Mouse (Mus musculus) stomach, embryonic 14.5 days (tissue): ENCODE results near the gene Rsg1. TPM values are rescaled to one million over a fixed set of nuclear protein-coding genes. Genes with fewer than 3 reads are reported as not detected.

Experiments
- ATAC-seq: fragments of 200-750 bp; cut with Nextera tagmentation; 2 replicates; pipeline ENCODE4 v1.8.0; 2017; ENCODE audit warnings: low read depth, moderate TSS enrichment; ENCODE audit not compliant: insufficient number of reproducible peaks, insufficient read depth, low FRiP score
- H3K27ac ChIP-seq: fragments of 300-500 bp; sonication (generic); 2 replicates; pipeline ENCODE4 v1.5.1; 2014; ENCODE audit warnings: mild to moderate bottlenecking, low read length, moderate library complexity, mixed read lengths
- H3K27me3 ChIP-seq: fragments of 300-500 bp; sonication (generic); 2 replicates; pipeline ENCODE4 v1.6.1; 2014; ENCODE audit warnings: low read length, control low read depth, mixed read lengths; ENCODE audit not compliant: control insufficient read depth, insufficient read depth
- H3K36me3 ChIP-seq: fragments of 300-500 bp; sonication (generic); 2 replicates; pipeline ENCODE4 v1.6.1; 2014; ENCODE audit warnings: mild to moderate bottlenecking, control low read depth, low read length, moderate library complexity, mixed read lengths; ENCODE audit not compliant: control insufficient read depth, insufficient read depth
- H3K4me1 ChIP-seq: fragments of 300-500 bp; sonication (generic); 2 replicates; pipeline ENCODE4 v1.6.1; 2014; ENCODE audit warnings: low read length, control low read depth, mixed read lengths; ENCODE audit not compliant: control insufficient read depth, insufficient read depth
- H3K4me2 ChIP-seq: fragments of 300-500 bp; sonication (generic); replicated peaks from 2 replicates; pipeline ENCODE4 v1.6.1; 2014; ENCODE audit warnings: low read depth, low read length, control low read depth
- H3K4me3 ChIP-seq: fragments of 300-500 bp; sonication (generic); 2 replicates; pipeline ENCODE4 v1.5.1; 2014; ENCODE audit warnings: low read depth, low read length, control low read depth
- H3K9ac ChIP-seq: fragments of 300-500 bp; sonication (generic); replicated peaks from 2 replicates; pipeline ENCODE4 v1.6.1; 2014; ENCODE audit warnings: low read depth, mild to moderate bottlenecking, control low read depth, low read length, moderate library complexity, mixed read lengths
- H3K9me3 ChIP-seq: fragments of 300-500 bp; sonication (generic); 2 replicates; pipeline ENCODE4 v1.6.1; 2016; ENCODE audit warnings: low read depth, low read length, control low read depth; ENCODE audit not compliant: control insufficient read depth
- WGBS: fragments of 180-500 bp; shearing (Covaris S2); extraction: QIAGEN DNeasy Blood & Tissue Kit; methylation state at CpG from one replicate; pipeline ENCODE4 v1.1.7; 2014; 5-methylcytosine and 5-hydroxymethylcytosine counted together
- polyA plus RNA-seq: library from polyadenylated mRNA; unstranded; fragments of >200 nt; fragmentation: Nextera tagmentation; extraction: Ambion mirVana; gene quantifications from 2 replicates; pipeline ENCODE4 v1.2.1, GENCODE M21; 2014

Gene Rsg1
- polyA plus RNA-seq, 1 experiment from 2014 or later = 6.5 TPM

GRCm38 (mm10) chr4:141214337-141214851 lies 638 bp downstream of the Rsg1 start:
- Histone ChIP-seq H3K9me3 (no peaks in the 10 kb centered on the region), H3K27me3 (no peaks in the 10 kb centered on the region), H3K27ac (no peak overlapping the region), H3K9ac (peak overlapping the region; percentile 52), H3K4me2 (peak overlapping the region; percentile 95), H3K36me3 (0 out of 2 replicates have a peak, but pooled peaks cover under 1% of the 10 kb centered on the region), H3K4me3 (peak overlapping the region; percentile 53), H3K4me1 (0 out of 2 replicates have a peak, but pooled peaks cover 5% of the 10 kb centered on the region)
- peak; percentile 59; the same call in 1 of the 2 replicates for ATAC-seq
- WGBS = under 1% methylated on average over 16 of the region's 16 CpGs

- Histone ChIP-seq H3K4me3 (no peak overlapping the region), H3K36me3 (peaks cover 6% of the 10 kb centered on the region; the same call in 1 of the 2 replicates), H3K9ac (no peak overlapping the region), H3K27me3 (no peaks in the 10 kb centered on the region), H3K4me2 (no peak overlapping the region), H3K27ac (no peak overlapping the region), H3K4me1 (no peaks in the 10 kb centered on the region), H3K9me3 (no peaks in the 10 kb centered on the region)
- 89% methylated on average over 20 of the region's 20 CpGs for WGBS
- ATAC-seq = no peak
These were observed 5.9 kb downstream of the Rsg1 start for GRCm38 (mm10) chr4:141219583-141220213.

- Histone ChIP-seq H3K36me3 (peaks cover 6% of the 10 kb centered on the region; the same call in 1 of the 2 replicates), H3K4me1 (no peaks in the 10 kb centered on the region), H3K4me2 (no peak overlapping the region), H3K4me3 (no peak overlapping the region), H3K27me3 (no peaks in the 10 kb centered on the region), H3K9me3 (no peaks in the 10 kb centered on the region), H3K9ac (no peak overlapping the region), H3K27ac (no peak overlapping the region)
- WGBS = 78% methylated on average over 2 of the region's 2 CpGs
- no peak for ATAC-seq
These were observed 8.1 kb downstream of the Rsg1 start for GRCm38 (mm10) chr4:141221848-141222247.

- peaks cover 6% of the 10 kb centered on the region; the same call in 1 of the 2 replicates for H3K36me3 ChIP-seq
- no peaks in the 10 kb centered on the region for H3K4me1 ChIP-seq
- no peak for ATAC-seq
- no peak overlapping the region for H3K4me3 ChIP-seq
- no peaks in the 10 kb centered on the region for H3K27me3 ChIP-seq
- H3K9me3 ChIP-seq = no peaks in the 10 kb centered on the region
- no peak overlapping the region for H3K4me2 ChIP-seq
- H3K9ac ChIP-seq = no peak overlapping the region
- H3K27ac ChIP-seq = no peak overlapping the region
- 89% methylated on average over 5 of the region's 5 CpGs for WGBS
These were observed 9.0 kb downstream of the Rsg1 start for GRCm38 (mm10) chr4:141222752-141223151.

- Histone ChIP-seq H3K4me2 (no peak overlapping the region), H3K9me3 (no peaks in the 10 kb centered on the region), H3K4me1 (no peaks in the 10 kb centered on the region), H3K27me3 (no peaks in the 10 kb centered on the region), H3K36me3 (no peaks in the 10 kb centered on the region), H3K4me3 (no peak overlapping the region), H3K27ac (no peak overlapping the region), H3K9ac (no peak overlapping the region)
- 73% methylated on average over 7 of the region's 7 CpGs for WGBS
- no peak for ATAC-seq
These were observed 14.9 kb downstream of the Rsg1 start for GRCm38 (mm10) chr4:141228687-141229086.

GRCm38 (mm10) chr4:141233196-141233595 lies 19.4 kb downstream of the Rsg1 start:
- H3K9me3 ChIP-seq = no peaks in the 10 kb centered on the region
- no peak overlapping the region for H3K9ac ChIP-seq
- WGBS = 89% methylated on average over 4 of the region's 4 CpGs
- H3K4me3 ChIP-seq = no peak overlapping the region
- H3K4me2 ChIP-seq = no peak overlapping the region
- no peaks in the 10 kb centered on the region for H3K27me3 ChIP-seq
- no peaks in the 10 kb centered on the region for H3K4me1 ChIP-seq
- H3K27ac ChIP-seq = no peak overlapping the region
- H3K36me3 ChIP-seq = no peaks in the 10 kb centered on the region
- ATAC-seq = no peak

GRCm38 (mm10) chr4:141235537-141236111 lies 21.9 kb downstream of the Rsg1 start:
- no peak overlapping the region for H3K4me3 ChIP-seq
- 66% methylated on average over 6 of the region's 6 CpGs for WGBS
- H3K27me3 ChIP-seq = no peaks in the 10 kb centered on the region
- no peaks in the 10 kb centered on the region for H3K36me3 ChIP-seq
- no peak overlapping the region for H3K27ac ChIP-seq
- H3K4me1 ChIP-seq = peaks cover 19% of the 10 kb centered on the region; the same call in 1 of the 2 replicates
- no peak overlapping the region for H3K4me2 ChIP-seq
- H3K9me3 ChIP-seq = no peaks in the 10 kb centered on the region
- H3K9ac ChIP-seq = no peak overlapping the region
- no peak for ATAC-seq

GRCm38 (mm10) chr4:141236856-141237255 lies 23.1 kb downstream of the Rsg1 start:
- H3K4me3 ChIP-seq = no peak overlapping the region
- no peak overlapping the region for H3K4me2 ChIP-seq
- no peak for ATAC-seq
- H3K36me3 ChIP-seq = no peaks in the 10 kb centered on the region
- no peak overlapping the region for H3K27ac ChIP-seq
- no peaks in the 10 kb centered on the region for H3K9me3 ChIP-seq
- H3K9ac ChIP-seq = no peak overlapping the region
- 0 out of 2 replicates have a peak, but pooled peaks cover 3% of the 10 kb centered on the region for H3K27me3 ChIP-seq
- 77% methylated on average over 3 of the region's 3 CpGs for WGBS
- peaks cover 29% of the 10 kb centered on the region; the same call in 1 of the 2 replicates for H3K4me1 ChIP-seq
